Mouse (Mus musculus) neutrophil, adult 5-6 weeks (primary cell): ENCODE results near the gene Csrp1. TPM values are rescaled to one million over a fixed set of nuclear protein-coding genes. Genes with fewer than 3 reads are reported as not detected.

Source experiments
- ATAC-seq: fragments of 151-379, 151-347 bp; 2 replicates; pipeline ENCODE4 v1.8.0; 2017; ENCODE audit warnings: mild to moderate bottlenecking, moderate TSS enrichment; ENCODE audit not compliant: insufficient number of reproducible peaks, poor library complexity, low FRiP score, severe bottlenecking; ENCODE audit errors: extremely low read depth
- total RNA-seq: library from RNA; stranded (forward); fragments of 200-1000 nt; gene quantifications from 2 replicates; pipeline ENCODE4 v1.2.3, GENCODE M21; 2017

Gene Csrp1
- total RNA-seq, 1 experiment from 2014 or later = 32.7 TPM

- ATAC-seq = no peak
Measured at GRCm38 (mm10) chr1:135691417-135691815, 28.4 kb upstream of the Csrp1 start.

GRCm38 (mm10) chr1:135694181-135694580 lies 25.7 kb upstream of the Csrp1 start:
- ATAC-seq = no peak

GRCm38 (mm10) chr1:135697462-135697861 lies 22.4 kb upstream of the Csrp1 start:
- ATAC-seq = no peak

GRCm38 (mm10) chr1:135698046-135698445 lies 21.8 kb upstream of the Csrp1 start:
- no peak for ATAC-seq

- ATAC-seq = no peak
Measured at GRCm38 (mm10) chr1:135698451-135698921, 21.4 kb upstream of the Csrp1 start.

- no peak for ATAC-seq
Measured at GRCm38 (mm10) chr1:135698996-135699705, 20.7 kb upstream of the Csrp1 start.

- no peak for ATAC-seq
Measured at GRCm38 (mm10) chr1:135699892-135700291, 20.0 kb upstream of the Csrp1 start.

GRCm38 (mm10) chr1:135700605-135701004 lies 19.3 kb upstream of the Csrp1 start:
- peak; percentile 90 for ATAC-seq

- no peak for ATAC-seq
Measured at GRCm38 (mm10) chr1:135701314-135701713, 18.5 kb upstream of the Csrp1 start.

GRCm38 (mm10) chr1:135702722-135703121 lies 17.1 kb upstream of the Csrp1 start:
- ATAC-seq = no peak

- ATAC-seq = no peak
Measured at GRCm38 (mm10) chr1:135704317-135704821, 15.5 kb upstream of the Csrp1 start.

- no peak for ATAC-seq
Measured at GRCm38 (mm10) chr1:135708369-135708768, 11.5 kb upstream of the Csrp1 start.

- no peak for ATAC-seq
Measured at GRCm38 (mm10) chr1:135711126-135711525, 8.7 kb upstream of the Csrp1 start.

GRCm38 (mm10) chr1:135714028-135714815 lies 5.6 kb upstream of the Csrp1 start:
- no peak for ATAC-seq

GRCm38 (mm10) chr1:135714901-135715609 lies 4.8 kb upstream of the Csrp1 start:
- ATAC-seq = no peak

GRCm38 (mm10) chr1:135719486-135719885 lies 375 bp upstream of the Csrp1 start:
- ATAC-seq = peak; percentile 79; the same call in 1 of the 2 replicates

GRCm38 (mm10) chr1:135723016-135723415 lies 3.2 kb downstream of the Csrp1 start:
- no peak for ATAC-seq

- ATAC-seq = no peak
Measured at GRCm38 (mm10) chr1:135724134-135724533, 4.3 kb downstream of the Csrp1 start.

GRCm38 (mm10) chr1:135725324-135725723 lies 5.5 kb downstream of the Csrp1 start:
- no peak for ATAC-seq
